Mouse (Mus musculus) MEL (cell line): ENCODE measurements around the gene Vmn1r185. TPM values are rescaled to one million over a fixed set of nuclear protein-coding genes. Genes with fewer than 3 reads are reported as not detected.
"Not testable (repeated sequence)": the region's sequence is repeated elsewhere in the genome, so short reads cannot be mapped to it uniquely, and the experiment has no call there.

ENCODE experiments used
- DNase-seq: peaks from one replicate; pipeline ENCODE4 v3.0.0; 2011; ENCODE audit warnings: low read depth, low spot score
- H3K27ac ChIP-seq: 2 replicates; pipeline ENCODE4 v1.5.1; 2012; ENCODE audit warnings: low read depth, mild to moderate bottlenecking, control low read depth, low read length, moderate library complexity; ENCODE audit not compliant: control insufficient read depth
- H3K27me3 ChIP-seq, 2 experiments: fragments of 150-350 bp in 1 of 2; sonication (generic) in 1 of 2; 2 replicates each; pipeline ENCODE4 v1.6.1; 2012; ENCODE audit warnings: low read length in 2 of 2, mild to moderate bottlenecking in 2 of 2, improper control_type of control experiment in 1 of 2, moderate library complexity in 1 of 2; ENCODE audit not compliant: insufficient read depth in 2 of 2, control insufficient read depth in 1 of 2
- H3K36me3 ChIP-seq, 2 experiments: 2 replicates each; pipeline ENCODE4 v1.6.1; 2012 to 2014; ENCODE audit warnings: low read length in 2 of 2, improper control_type of control experiment in 1 of 2, inconsistent platforms in 1 of 2, mild to moderate bottlenecking in 1 of 2; ENCODE audit not compliant: insufficient read depth in 2 of 2, control insufficient read depth in 1 of 2
- H3K4me1 ChIP-seq, 2 experiments: fragments of 150-350 bp in 1 of 2; sonication (generic) in 1 of 2; 2 replicates each; pipeline ENCODE4 v1.6.1; 2012; ENCODE audit warnings: low read length in 2 of 2, improper control_type of control experiment in 1 of 2, mild to moderate bottlenecking in 1 of 2; ENCODE audit not compliant: insufficient read depth in 2 of 2, control insufficient read depth in 1 of 2
- H3K4me3 ChIP-seq, 2 experiments: fragments of 150-350 bp in 1 of 2; sonication (generic) in 1 of 2; 2 replicates each; pipeline ENCODE4 v1.5.1; 2012; ENCODE audit warnings: low read depth in 2 of 2, low read length in 2 of 2, mild to moderate bottlenecking in 2 of 2, moderate library complexity in 2 of 2, control low read depth in 1 of 2, improper control_type of control experiment in 1 of 2; ENCODE audit not compliant: control insufficient read depth in 1 of 2, insufficient read depth in 1 of 2
- H3K79me2 ChIP-seq: 2 replicates; pipeline ENCODE4 v1.6.1; 2012; ENCODE audit warnings: mild to moderate bottlenecking, low read length, moderate library complexity; ENCODE audit not compliant: control insufficient read depth, poor library complexity, insufficient read depth
- H3K9ac ChIP-seq: 2 replicates; pipeline ENCODE4 v1.6.1; 2012; ENCODE audit warnings: low read depth, mild to moderate bottlenecking, control low read depth, low read length, moderate library complexity; ENCODE audit not compliant: control insufficient read depth, poor library complexity, severe bottlenecking
- H3K9me3 ChIP-seq: fragments of 150-350 bp; sonication (generic); replicated peaks from 2 replicates; pipeline ENCODE4 v1.6.1; 2012; ENCODE audit warnings: mild to moderate bottlenecking, low read length, improper control_type of control experiment, moderate library complexity; ENCODE audit not compliant: insufficient read depth
- EP300 ChIP-seq, 2 experiments: IDR thresholded peaks; 2 replicates each; pipeline ENCODE4 v1.6.1; 2011; ENCODE audit warnings: improper control_type of control experiment in 2 of 2, low read length in 2 of 2, low read depth in 1 of 2, mild to moderate bottlenecking in 1 of 2
- ETS1 ChIP-seq: IDR thresholded peaks from 2 replicates; pipeline ENCODE4 v1.6.1; 2012; ENCODE audit warnings: low read depth, mild to moderate bottlenecking, inconsistent platforms, low read length, improper control_type of control experiment, moderate library complexity
- GATA1 ChIP-seq: IDR thresholded peaks from 2 replicates; pipeline ENCODE4 v1.6.1; 2011; ENCODE audit warnings: low read depth, low read length, improper control_type of control experiment
- JUND ChIP-seq: IDR thresholded peaks from 2 replicates; pipeline ENCODE4 v1.6.1; 2011; ENCODE audit warnings: low read depth, mild to moderate bottlenecking, improper control_type of control experiment, low read length
- MAX ChIP-seq: IDR thresholded peaks from 2 replicates; pipeline ENCODE4 v1.6.1; 2011; ENCODE audit warnings: low read length, improper control_type of control experiment
- MAZ ChIP-seq: IDR thresholded peaks from 2 replicates; pipeline ENCODE4 v1.6.1; 2012; ENCODE audit warnings: low read depth, mild to moderate bottlenecking, inconsistent platforms, low read length, improper control_type of control experiment
- MXI1 ChIP-seq: IDR thresholded peaks from 2 replicates; pipeline ENCODE4 v1.6.1; 2011; ENCODE audit warnings: mild to moderate bottlenecking, low read depth, low read length, improper control_type of control experiment
- MYC ChIP-seq: IDR thresholded peaks from 2 replicates; pipeline ENCODE4 v1.6.1; 2011; ENCODE audit warnings: low read depth, mild to moderate bottlenecking, low read length, improper control_type of control experiment, moderate library complexity
- NELFE ChIP-seq: IDR thresholded peaks from 2 replicates; pipeline ENCODE4 v1.6.1; 2011; ENCODE audit warnings: low read depth, low read length, improper control_type of control experiment
- SIN3A ChIP-seq: IDR thresholded peaks from 2 replicates; pipeline ENCODE4 v1.6.1; 2012; ENCODE audit warnings: low read length, improper control_type of control experiment, inconsistent platforms
- TBP ChIP-seq: IDR thresholded peaks from 2 replicates; pipeline ENCODE4 v1.8.0; 2011; ENCODE audit warnings: low read depth, low read length, improper control_type of control experiment
- UBTF ChIP-seq: IDR thresholded peaks from 2 replicates; pipeline ENCODE4 v1.6.1; 2012; ENCODE audit warnings: low read depth, mild to moderate bottlenecking, inconsistent platforms, low read length, improper control_type of control experiment, moderate library complexity, borderline replicate concordance; ENCODE audit not compliant: insufficient read depth
- ZC3H11A ChIP-seq: IDR thresholded peaks from 2 replicates; pipeline ENCODE4 v1.6.1; 2012; ENCODE audit warnings: low read depth, mild to moderate bottlenecking, inconsistent platforms, low read length, improper control_type of control experiment
- ZMIZ1 ChIP-seq: IDR thresholded peaks from 2 replicates; pipeline ENCODE4 v1.6.1; 2012; ENCODE audit warnings: low read depth, mild to moderate bottlenecking, inconsistent platforms, low read length, improper control_type of control experiment, moderate library complexity
- ZNF384 ChIP-seq: IDR thresholded peaks from 2 replicates; pipeline ENCODE4 v1.6.1; 2012; ENCODE audit warnings: low read depth, mild to moderate bottlenecking, inconsistent platforms, low read length, improper control_type of control experiment
- polyA plus RNA-seq, 2 experiments: library from polyadenylated mRNA; stranded (reverse) in 1 of 2; unstranded in 1 of 2; fragments of >175 nt in 1 of 2; fragments of >200 nt in 1 of 2; gene quantifications; 2 replicates each; pipeline versions ENCODE4 v1.2.1 to v1.2.4; 2012; ENCODE audit warnings: low replicate concordance in 2 of 2, low read depth in 1 of 2; ENCODE audit not compliant: insufficient read length in 2 of 2, insufficient read depth in 1 of 2, missing spikeins in 1 of 2
- total RNA-seq: library from RNA; depleted of rRNA; stranded (reverse); fragments of 300-350 nt; gene quantifications from 2 replicates; pipeline ENCODE4 v1.2.3, GENCODE M21; 2012; rRNA removed

Gene Vmn1r185
- not detected in 2 replicates for total RNA-seq
- polyA plus RNA-seq, result not detected

DNA sequence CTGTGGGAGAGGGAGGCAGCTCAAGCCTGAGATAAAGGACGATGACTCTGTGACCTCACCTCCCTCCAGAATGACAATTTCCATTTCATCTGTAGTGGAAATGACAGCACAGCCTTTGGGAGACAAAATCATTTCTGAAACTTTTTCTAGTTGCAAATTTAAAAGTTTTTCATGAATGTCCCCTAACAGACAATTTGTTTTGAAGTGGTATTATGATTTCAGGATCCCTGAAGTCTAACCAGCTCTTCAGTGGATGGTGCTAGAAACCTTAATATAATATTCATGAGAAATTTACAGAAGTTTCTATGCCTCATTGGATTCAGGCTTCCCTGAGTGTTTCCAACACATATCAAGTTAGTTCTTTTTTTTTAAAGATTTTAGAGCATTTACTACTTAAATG, at the start of gene Vmn1r185:
Vmn1r185 (minus strand) TSS at position 101 of the 400 bp plus-strand sequence.
- H3K36me3 ChIP-seq, DNase-seq, H3K79me2 ChIP-seq, H3K9me3 ChIP-seq, H3K27me3 ChIP-seq, H3K9ac ChIP-seq, H3K4me1 ChIP-seq, H3K4me3 ChIP-seq, H3K27ac ChIP-seq: not testable (repeated sequence)

DNA sequence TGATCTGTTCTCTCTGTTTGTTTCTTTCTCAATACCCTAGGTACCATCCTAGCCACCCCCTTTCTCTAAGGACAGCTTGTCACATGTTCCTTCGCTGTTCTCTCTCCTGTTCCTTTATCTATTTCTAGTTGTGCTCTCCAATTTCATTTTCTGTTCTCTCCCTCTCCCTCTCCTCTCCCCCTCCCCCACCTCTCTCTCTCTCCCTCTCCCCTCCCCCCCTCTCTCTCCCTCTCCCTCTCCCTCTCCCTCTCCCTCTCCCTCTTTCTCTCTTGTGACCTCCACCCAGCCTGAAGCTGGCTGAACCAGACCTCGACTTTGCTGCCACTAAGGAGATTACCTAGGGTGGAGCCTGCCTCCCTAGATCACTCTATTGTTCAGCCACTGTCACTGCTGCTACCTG, 49.2 kb upstream of the Vmn1r185 start:
- H3K4me1 ChIP-seq, H3K4me3 ChIP-seq, H3K27ac ChIP-seq, H3K9ac ChIP-seq, DNase-seq, H3K79me2 ChIP-seq, H3K9me3 ChIP-seq, H3K27me3 ChIP-seq, H3K36me3 ChIP-seq: not testable (repeated sequence)

DNA sequence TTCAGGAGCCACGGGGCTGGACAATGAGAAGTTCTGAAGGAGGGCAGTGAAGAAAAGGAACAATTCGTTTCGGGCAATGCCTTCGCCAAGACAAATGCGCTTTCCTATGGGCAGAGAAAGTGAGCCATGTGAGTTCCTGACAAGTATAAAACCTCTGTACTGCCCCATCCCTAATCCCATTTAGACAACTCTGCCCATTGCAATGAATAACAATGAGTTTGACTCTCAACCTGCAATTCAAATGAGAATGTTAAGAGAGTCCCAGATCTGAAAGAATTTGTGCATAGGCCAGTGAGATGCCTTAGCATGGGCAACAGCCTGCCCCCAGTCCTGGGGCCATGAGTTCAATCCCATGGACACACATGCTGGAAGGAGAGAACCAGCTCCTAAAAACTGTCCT, 47.7 kb upstream of the Vmn1r185 start:
- no peaks in the 10 kb centered on the region for H3K27me3 ChIP-seq

DNA sequence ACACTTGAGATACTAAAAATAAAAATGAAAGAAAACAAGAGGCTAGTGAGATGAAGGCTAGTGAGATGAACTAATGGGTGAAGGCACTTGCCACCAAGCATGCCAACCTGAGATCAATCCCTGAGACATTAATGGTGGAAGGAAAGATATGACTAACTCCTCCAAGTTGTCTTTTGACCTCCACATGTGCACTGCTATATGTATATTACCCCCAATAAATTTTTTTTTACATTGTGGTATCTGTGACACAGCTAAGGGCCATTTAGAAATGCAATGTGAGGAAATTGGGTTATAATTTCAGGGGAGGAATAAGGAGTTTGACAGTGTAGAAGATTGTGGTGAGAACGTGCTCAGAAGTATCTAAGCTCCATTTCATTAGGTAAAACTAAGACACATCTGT, 28.5 kb downstream of the Vmn1r185 start:
- Histone ChIP-seq H3K79me2 (no peaks in the 10 kb centered on the region), H3K4me1 (no peaks in the 10 kb centered on the region), H3K36me3 (no peaks in the 10 kb centered on the region), H3K9ac (no peak overlapping the region), H3K9me3 (no peaks in the 10 kb centered on the region; the same call in 1 of the 2 replicates), H3K4me3 (no peak overlapping the region), H3K27me3 (no peaks in the 10 kb centered on the region), H3K27ac (no peak overlapping the region)
- DNase-seq, result no peak
- TF ChIP-seq EP300 (IDR thresholded peaks at IDR 0.05; ENCODE audit: low read depth in 1 of 2, low read length in 2 of 2) (no peak), NELFE (no peak), TBP (no peak), ZNF384 (no peak), UBTF (no peak), MXI1 (no peak), MAZ (no peak), ZMIZ1 (no peak), ZC3H11A (no peak), JUND (no peak)

More for the DNA sequence above, 47.7 kb upstream of the Vmn1r185 start:
- H3K36me3 ChIP-seq, result no peaks in the 10 kb centered on the region
- H3K4me1 ChIP-seq, result no peaks in the 10 kb centered on the region
- H3K9ac ChIP-seq, result no peak overlapping the region
- H3K4me3 ChIP-seq, result no peak overlapping the region
- H3K79me2 ChIP-seq, result no peaks in the 10 kb centered on the region
- TF ChIP-seq GATA1 (no peak), ETS1 (no peak), ZC3H11A (no peak), EP300 (IDR thresholded peaks at IDR 0.05; ENCODE audit: low read depth in 1 of 2, low read length in 2 of 2) (no peak), MXI1 (no peak), MYC (no peak), SIN3A (no peak), MAX (no peak)
- DNase-seq, result no peak
- H3K9me3 ChIP-seq, result no peaks in the 10 kb centered on the region
- no peak overlapping the region for H3K27ac ChIP-seq
